Mouse (Mus musculus) heart, embryonic 12.5 days (tissue): ENCODE results near the gene Cntrob. TPM values are rescaled to one million over a fixed set of nuclear protein-coding genes. Genes with fewer than 3 reads are reported as not detected.

Source experiments
- ATAC-seq: fragments of 200-750 bp; cut with Nextera tagmentation; 2 replicates; pipeline ENCODE4 v1.8.0; 2017; ENCODE audit warnings: moderate TSS enrichment, moderate library complexity; ENCODE audit not compliant: insufficient number of reproducible peaks, low FRiP score
- H3K27ac ChIP-seq: fragments of 300-500 bp; sonication (generic); 2 replicates; pipeline ENCODE4 v1.5.1; 2016; ENCODE audit warnings: mild to moderate bottlenecking, moderate library complexity; ENCODE audit not compliant: poor library complexity, severe bottlenecking
- H3K27me3 ChIP-seq: fragments of 300-500 bp; sonication (generic); replicated peaks from 2 replicates; pipeline ENCODE4 v1.6.1; 2016; ENCODE audit warnings: mild to moderate bottlenecking, moderate library complexity
- H3K36me3 ChIP-seq: fragments of 300-500 bp; sonication (generic); 2 replicates; pipeline ENCODE4 v1.6.1; 2016; ENCODE audit warnings: mild to moderate bottlenecking, moderate library complexity
- H3K4me1 ChIP-seq: fragments of 300-500 bp; sonication (generic); replicated peaks from 2 replicates; pipeline ENCODE4 v1.6.1; 2016; ENCODE audit warnings: mild to moderate bottlenecking
- H3K4me2 ChIP-seq: fragments of 300-500 bp; sonication (generic); 2 replicates; pipeline ENCODE4 v1.6.1; 2016; ENCODE audit warnings: mild to moderate bottlenecking, moderate library complexity
- H3K4me3 ChIP-seq: fragments of 300-500 bp; sonication (generic); 2 replicates; pipeline ENCODE4 v1.5.1; 2016; ENCODE audit warnings: mild to moderate bottlenecking
- H3K9ac ChIP-seq: fragments of 300-500 bp; sonication (generic); 2 replicates; pipeline ENCODE4 v1.6.1; 2016; ENCODE audit warnings: mild to moderate bottlenecking, moderate library complexity
- H3K9me3 ChIP-seq: fragments of 300-500 bp; sonication (generic); replicated peaks from 2 replicates; pipeline ENCODE4 v1.6.1; 2016; ENCODE audit warnings: mild to moderate bottlenecking, moderate library complexity
- WGBS: fragments of 180-500 bp; shearing (Covaris S2); methylation state at CpG from one replicate; pipeline ENCODE4 v1.1.7; 2016; 5-methylcytosine and 5-hydroxymethylcytosine counted together
- polyA plus RNA-seq: library from polyadenylated mRNA; unstranded; fragments of >200 nt; fragmentation: Nextera tagmentation; extraction: Ambion mirVana; gene quantifications from 2 replicates; pipeline ENCODE4 v1.2.1, GENCODE M21; 2016

Gene Cntrob
- polyA plus RNA-seq, 1 experiment from 2014 or later: 18.6 TPM

GRCm38 (mm10) chr11:69298231-69298630 lies 25.3 kb downstream of the Cntrob start:
- H3K27ac ChIP-seq: no peak overlapping the region
- H3K36me3 ChIP-seq: peaks cover 40% of the 10 kb centered on the region
- H3K9me3 ChIP-seq: no peaks in the 10 kb centered on the region
- no peak overlapping the region for H3K9ac ChIP-seq
- H3K4me1 ChIP-seq: peaks cover 6% of the 10 kb centered on the region; the same call in 1 of the 2 replicates
- H3K4me3 ChIP-seq: no peak overlapping the region
- ATAC-seq: no peak
- H3K4me2 ChIP-seq: no peak overlapping the region
- 73% methylated on average over 7 of the region's 7 CpGs for WGBS
- H3K27me3 ChIP-seq: no peaks in the 10 kb centered on the region

GRCm38 (mm10) chr11:69297799-69298198 lies 25.8 kb downstream of the Cntrob start:
- H3K9me3 ChIP-seq: no peaks in the 10 kb centered on the region
- no peak for ATAC-seq
- H3K9ac ChIP-seq: no peak overlapping the region
- H3K36me3 ChIP-seq: peaks cover 36% of the 10 kb centered on the region
- no peak overlapping the region for H3K4me3 ChIP-seq
- H3K27me3 ChIP-seq: no peaks in the 10 kb centered on the region
- peaks cover 6% of the 10 kb centered on the region; the same call in 1 of the 2 replicates for H3K4me1 ChIP-seq
- no peak overlapping the region for H3K4me2 ChIP-seq
- H3K27ac ChIP-seq: no peak overlapping the region
- 70% methylated on average over 2 of the region's 2 CpGs for WGBS

- Histone ChIP-seq H3K4me3 (no peak overlapping the region), H3K36me3 (peaks cover 19% of the 10 kb centered on the region), H3K27ac (no peak overlapping the region), H3K9me3 (no peaks in the 10 kb centered on the region), H3K9ac (no peak overlapping the region), H3K27me3 (no peaks in the 10 kb centered on the region), H3K4me2 (no peak overlapping the region), H3K4me1 (peaks cover 6% of the 10 kb centered on the region; the same call in 1 of the 2 replicates)
- WGBS: 70% methylated on average over 3 of the region's 3 CpGs
- no peak for ATAC-seq
Measured at GRCm38 (mm10) chr11:69295286-69295685, 28.3 kb downstream of the Cntrob start.

- 73% methylated on average over 5 of the region's 5 CpGs for WGBS
- Histone ChIP-seq H3K36me3 (no peaks in the 10 kb centered on the region), H3K27ac (no peak overlapping the region), H3K9ac (no peak overlapping the region), H3K4me3 (no peak overlapping the region), H3K4me2 (no peak overlapping the region), H3K27me3 (0 out of 2 replicates have a peak, but pooled peaks cover 5% of the 10 kb centered on the region), H3K4me1 (peaks cover 6% of the 10 kb centered on the region; the same call in 1 of the 2 replicates), H3K9me3 (peaks cover 4% of the 10 kb centered on the region; the same call in 1 of the 2 replicates)
- ATAC-seq: no peak
Measured at GRCm38 (mm10) chr11:69291111-69291510, 32.5 kb downstream of the Cntrob start.

- no peak for ATAC-seq
- WGBS: 68% methylated on average over 5 of the region's 5 CpGs
- H3K36me3 ChIP-seq: no peaks in the 10 kb centered on the region
Measured at GRCm38 (mm10) chr11:69277267-69277666, 46.3 kb downstream of the Cntrob start.

GRCm38 (mm10) chr11:69276081-69276480 lies 47.5 kb downstream of the Cntrob start:
- no peaks in the 10 kb centered on the region; the same call in none of the 2 replicates for H3K27me3 ChIP-seq
- WGBS: 27% methylated on average over 2 of the region's 2 CpGs
- peaks cover 3% of the 10 kb centered on the region; the same call in 1 of the 2 replicates for H3K9me3 ChIP-seq
- ATAC-seq: no peak
- H3K27ac ChIP-seq: no peak overlapping the region
- no peak overlapping the region for H3K4me2 ChIP-seq
- no peak overlapping the region for H3K4me3 ChIP-seq
- no peaks in the 10 kb centered on the region for H3K36me3 ChIP-seq
- peaks cover 8% of the 10 kb centered on the region; the same call in 1 of the 2 replicates for H3K4me1 ChIP-seq
- no peak overlapping the region for H3K9ac ChIP-seq

More at GRCm38 (mm10) chr11:69277267-69277666, 46.3 kb downstream of the Cntrob start:
- Histone ChIP-seq H3K27me3 (no peaks in the 10 kb centered on the region; the same call in none of the 2 replicates), H3K27ac (no peak overlapping the region), H3K9ac (no peak overlapping the region), H3K4me2 (no peak overlapping the region), H3K9me3 (peaks cover 3% of the 10 kb centered on the region; the same call in 1 of the 2 replicates), H3K4me3 (no peak overlapping the region), H3K4me1 (peaks cover 8% of the 10 kb centered on the region; the same call in 1 of the 2 replicates)

- Histone ChIP-seq H3K9me3 (peaks cover 3% of the 10 kb centered on the region; the same call in 1 of the 2 replicates), H3K4me3 (no peak overlapping the region), H3K4me2 (no peak overlapping the region), H3K4me1 (peaks cover 8% of the 10 kb centered on the region; the same call in 1 of the 2 replicates), H3K27me3 (no peaks in the 10 kb centered on the region; the same call in none of the 2 replicates), H3K9ac (no peak overlapping the region), H3K36me3 (no peaks in the 10 kb centered on the region), H3K27ac (no peak overlapping the region)
- no peak for ATAC-seq
- WGBS: 75% methylated on average over 6 of the region's 6 CpGs
Measured at GRCm38 (mm10) chr11:69275650-69276049, 47.9 kb downstream of the Cntrob start.

- H3K27me3 ChIP-seq: peaks cover 10% of the 10 kb centered on the region; the same call in 1 of the 2 replicates
- H3K9me3 ChIP-seq: peaks cover 3% of the 10 kb centered on the region; the same call in 1 of the 2 replicates
- no peak overlapping the region for H3K4me2 ChIP-seq
- WGBS: 33% methylated on average over 16 of the region's 16 CpGs
- no peak for ATAC-seq
- no peaks in the 10 kb centered on the region for H3K36me3 ChIP-seq
- no peak overlapping the region for H3K27ac ChIP-seq
- no peak overlapping the region for H3K9ac ChIP-seq
- H3K4me3 ChIP-seq: no peak overlapping the region
- peaks cover 8% of the 10 kb centered on the region; the same call in 1 of the 2 replicates for H3K4me1 ChIP-seq
Measured at GRCm38 (mm10) chr11:69272122-69272740, 51.3 kb downstream of the Cntrob start.

GRCm38 (mm10) chr11:69269575-69269974 lies 54.0 kb downstream of the Cntrob start:
- H3K36me3 ChIP-seq: no peaks in the 10 kb centered on the region
- WGBS: 19% methylated on average over 13 of the region's 13 CpGs
- no peak overlapping the region for H3K4me3 ChIP-seq
- H3K9me3 ChIP-seq: no peaks in the 10 kb centered on the region
- H3K9ac ChIP-seq: no peak overlapping the region
- H3K27ac ChIP-seq: no peak overlapping the region
- H3K27me3 ChIP-seq: peaks cover 10% of the 10 kb centered on the region; the same call in 1 of the 2 replicates
- no peak overlapping the region for H3K4me2 ChIP-seq
- peaks cover 8% of the 10 kb centered on the region for H3K4me1 ChIP-seq
- no peak for ATAC-seq

GRCm38 (mm10) chr11:69268100-69268499 lies 55.5 kb downstream of the Cntrob start:
- Histone ChIP-seq H3K27ac (no peak overlapping the region), H3K36me3 (no peaks in the 10 kb centered on the region), H3K9ac (no peak overlapping the region), H3K4me2 (no peak overlapping the region), H3K27me3 (peaks cover 10% of the 10 kb centered on the region; the same call in 1 of the 2 replicates), H3K4me3 (no peak overlapping the region), H3K9me3 (no peaks in the 10 kb centered on the region), H3K4me1 (peaks cover 8% of the 10 kb centered on the region)
- WGBS: 82% methylated on average over 13 of the region's 13 CpGs
- ATAC-seq: no peak

GRCm38 (mm10) chr11:69267341-69267740 lies 56.2 kb downstream of the Cntrob start:
- Histone ChIP-seq H3K9me3 (no peaks in the 10 kb centered on the region), H3K4me3 (no peak overlapping the region), H3K9ac (no peak overlapping the region), H3K4me1 (peaks cover 8% of the 10 kb centered on the region), H3K27ac (no peak overlapping the region), H3K27me3 (peaks cover 10% of the 10 kb centered on the region; the same call in 1 of the 2 replicates), H3K4me2 (no peak overlapping the region), H3K36me3 (no peaks in the 10 kb centered on the region)
- WGBS: 33% methylated on average over 7 of the region's 7 CpGs
- no peak for ATAC-seq
